Mouse (Mus musculus) colon, adult 2 months (tissue): Measurements from ENCODE around the gene Ttc32. TPM values are rescaled to one million over a fixed set of nuclear protein-coding genes. Genes with fewer than 3 reads are reported as not detected.

Source experiments
- polyA plus RNA-seq: library from polyadenylated mRNA; depleted of rRNA; stranded (reverse); fragments of >200 nt; gene quantifications from 2 replicates; pipeline ENCODE4 v1.2.3, GENCODE M21; 2012; rRNA removed

Ttc32 gene
- polyA plus RNA-seq: 12.7 and 15.1 TPM in 2 replicates

GRCm38 (mm10) chr12:9029888-9030723 lies at the start of gene Ttc32:
Gene Ttc32 (plus strand): TSS chr12:9029997.

Other genes with a start within 250 kb of the Ttc32 start
- 133 and 181 TPM in 2 replicates for gene Laptm4a, start 108.3 kb upstream of the Ttc32 start, polyA plus RNA-seq
- not detected in 2 replicates for gene Matn3, start 82.1 kb upstream of the Ttc32 start, polyA plus RNA-seq
- 0.51 and 0.64 TPM in 2 replicates for gene Wdr35, start 56.1 kb upstream of the Ttc32 start, polyA plus RNA-seq